Mouse (Mus musculus) liver, embryonic 11.5 days (tissue): ENCODE data around the gene Prr13. TPM values are rescaled to one million over a fixed set of nuclear protein-coding genes. Genes with fewer than 3 reads are reported as not detected.

ENCODE experiments used
- ATAC-seq: fragments of 200-750 bp; cut with Nextera tagmentation; replicated peaks from 2 replicates; pipeline ENCODE4 v1.8.0; 2017; ENCODE audit warnings: moderate number of reproducible peaks, mild to moderate bottlenecking, moderate TSS enrichment, moderate library complexity; ENCODE audit not compliant: low FRiP score
- DNase-seq: peaks from one replicate; pipeline ENCODE4 v3.0.0-alpha.2; 2017; ENCODE audit warnings: low spot score
- H3K27ac ChIP-seq: fragments of 300-500 bp; sonication (generic); 2 replicates; pipeline ENCODE4 v1.5.1; 2014; ENCODE audit warnings: mild to moderate bottlenecking, low read depth, low read length, control low read depth
- H3K27me3 ChIP-seq: fragments of 300-500 bp; sonication (generic); replicated peaks from 2 replicates; pipeline ENCODE4 v1.6.1; 2014; ENCODE audit warnings: low read length, mixed read lengths; ENCODE audit not compliant: control insufficient read depth, insufficient read depth
- H3K36me3 ChIP-seq: fragments of 300-500 bp; sonication (generic); 2 replicates; pipeline ENCODE4 v1.6.1; 2014; ENCODE audit warnings: mild to moderate bottlenecking, low read length, moderate library complexity, mixed read lengths; ENCODE audit not compliant: control insufficient read depth, insufficient read depth
- H3K4me1 ChIP-seq: fragments of 300-500 bp; sonication (generic); replicated peaks from 2 replicates; pipeline ENCODE4 v1.6.1; 2014; ENCODE audit warnings: low read length, mixed read lengths; ENCODE audit not compliant: control insufficient read depth, insufficient read depth
- H3K4me2 ChIP-seq: fragments of 300-500 bp; sonication (generic); 2 replicates; pipeline ENCODE4 v1.6.1; 2014; ENCODE audit warnings: mild to moderate bottlenecking, control low read depth, moderate library complexity
- H3K4me3 ChIP-seq: fragments of 300-500 bp; sonication (generic); 2 replicates; pipeline ENCODE4 v1.5.1; 2014; ENCODE audit warnings: low read depth, low read length, control low read depth
- H3K9ac ChIP-seq: fragments of 300-500 bp; sonication (generic); 2 replicates; pipeline ENCODE4 v1.6.1; 2014; ENCODE audit warnings: low read depth, low read length, control low read depth
- H3K9me3 ChIP-seq: fragments of 300-500 bp; sonication (generic); 2 replicates; pipeline ENCODE4 v1.6.1; 2016; ENCODE audit warnings: low read length, inconsistent platforms, mixed read lengths; ENCODE audit not compliant: control insufficient read depth
- WGBS: fragments of 180-500 bp; shearing (Covaris S2); extraction: QIAGEN DNeasy Blood & Tissue Kit; methylation state at CpG from one replicate; pipeline ENCODE4 v1.1.7; 2014; 5-methylcytosine and 5-hydroxymethylcytosine counted together
- polyA plus RNA-seq: library from polyadenylated mRNA; unstranded; fragments of >200 nt; fragmentation: Nextera tagmentation; extraction: Ambion mirVana; gene quantifications from 2 replicates; pipeline ENCODE4 v1.2.1, GENCODE M21; 2014

The Prr13 gene
- polyA plus RNA-seq, 1 experiment from 2014 or later, result 157 TPM

GRCm38 (mm10) chr15:102485853-102486252 lies 27.0 kb downstream of the Prr13 start:
- Histone ChIP-seq H3K27ac (no peak overlapping the region), H3K9me3 (no peaks in the 10 kb centered on the region), H3K9ac (no peak overlapping the region), H3K36me3 (peaks cover 60% of the 10 kb centered on the region), H3K4me2 (no peak overlapping the region), H3K4me1 (no peaks in the 10 kb centered on the region), H3K4me3 (no peak overlapping the region), H3K27me3 (no peaks in the 10 kb centered on the region)
- WGBS, result 94% methylated on average over 12 of the region's 12 CpGs
- no peak for DNase-seq
- 0 out of 2 replicates have a peak, but pooled peaks have one; percentile 31 for ATAC-seq

GRCm38 (mm10) chr15:102487664-102488063 lies 28.8 kb downstream of the Prr13 start:
- no peak for ATAC-seq
- Histone ChIP-seq H3K9ac (no peak overlapping the region), H3K36me3 (peaks cover 61% of the 10 kb centered on the region), H3K4me3 (no peak overlapping the region), H3K27ac (no peak overlapping the region), H3K27me3 (no peaks in the 10 kb centered on the region), H3K4me2 (no peak overlapping the region), H3K9me3 (no peaks in the 10 kb centered on the region), H3K4me1 (no peaks in the 10 kb centered on the region)
- no peak for DNase-seq
- 81% methylated on average over 1 of the region's 1 CpGs for WGBS

- no peak overlapping the region for H3K4me3 ChIP-seq
- no peaks in the 10 kb centered on the region for H3K9me3 ChIP-seq
- H3K27me3 ChIP-seq, result no peaks in the 10 kb centered on the region
- H3K9ac ChIP-seq, result no peak overlapping the region
- no peak overlapping the region for H3K27ac ChIP-seq
- ATAC-seq (no peak), DNase-seq (no peak)
- peaks cover 72% of the 10 kb centered on the region for H3K36me3 ChIP-seq
- 90% methylated on average over 3 of the region's 3 CpGs for WGBS
- H3K4me1 ChIP-seq, result no peaks in the 10 kb centered on the region
- H3K4me2 ChIP-seq, result no peak overlapping the region
Measured at GRCm38 (mm10) chr15:102498322-102498721, 39.5 kb downstream of the Prr13 start.

- H3K27me3 ChIP-seq, result no peaks in the 10 kb centered on the region
- ATAC-seq, result no peak
- no peaks in the 10 kb centered on the region for H3K9me3 ChIP-seq
- no peak overlapping the region for H3K4me2 ChIP-seq
- no peaks in the 10 kb centered on the region for H3K4me1 ChIP-seq
- no peak overlapping the region for H3K9ac ChIP-seq
- DNase-seq, result no peak
- H3K4me3 ChIP-seq, result no peak overlapping the region
- no peak overlapping the region for H3K27ac ChIP-seq
- peaks cover 69% of the 10 kb centered on the region for H3K36me3 ChIP-seq
- 77% methylated on average over 3 of the region's 3 CpGs for WGBS
Measured at GRCm38 (mm10) chr15:102499370-102499769, 40.5 kb downstream of the Prr13 start.

- no peak overlapping the region for H3K4me2 ChIP-seq
- H3K27me3 ChIP-seq, result no peaks in the 10 kb centered on the region
- peaks cover 69% of the 10 kb centered on the region for H3K36me3 ChIP-seq
- H3K4me3 ChIP-seq, result no peak overlapping the region
- no peaks in the 10 kb centered on the region for H3K4me1 ChIP-seq
- DNase-seq (no peak), ATAC-seq (no peak)
- WGBS, result 92% methylated on average over 6 of the region's 6 CpGs
- H3K27ac ChIP-seq, result no peak overlapping the region
- no peaks in the 10 kb centered on the region for H3K9me3 ChIP-seq
- no peak overlapping the region for H3K9ac ChIP-seq
Measured at GRCm38 (mm10) chr15:102499851-102500250, 41.0 kb downstream of the Prr13 start.

GRCm38 (mm10) chr15:102500479-102500878 lies 41.7 kb downstream of the Prr13 start:
- ATAC-seq, result no peak
- no peaks in the 10 kb centered on the region for H3K4me1 ChIP-seq

GRCm38 (mm10) chr15:102501084-102501814 lies 42.4 kb downstream of the Prr13 start:
- H3K9me3 ChIP-seq, result no peaks in the 10 kb centered on the region
- WGBS, result 87% methylated on average over 19 of the region's 19 CpGs
- no peaks in the 10 kb centered on the region for H3K4me1 ChIP-seq
- peaks cover 62% of the 10 kb centered on the region for H3K36me3 ChIP-seq
- no peak overlapping the region for H3K4me3 ChIP-seq
- no peak overlapping the region for H3K4me2 ChIP-seq
- H3K27ac ChIP-seq, result no peak overlapping the region
- H3K9ac ChIP-seq, result no peak overlapping the region
- DNase-seq (no peak), ATAC-seq (peak; percentile 15; the same call in 1 of the 2 replicates)
- H3K27me3 ChIP-seq, result no peaks in the 10 kb centered on the region

More at GRCm38 (mm10) chr15:102500479-102500878, 41.7 kb downstream of the Prr13 start:
- Histone ChIP-seq H3K4me2 (no peak overlapping the region), H3K27me3 (no peaks in the 10 kb centered on the region), H3K27ac (no peak overlapping the region), H3K9me3 (no peaks in the 10 kb centered on the region), H3K36me3 (peaks cover 64% of the 10 kb centered on the region), H3K4me3 (no peak overlapping the region), H3K9ac (no peak overlapping the region)
- WGBS, result 88% methylated on average over 5 of the region's 5 CpGs
- DNase-seq, result no peak

- no peak for DNase-seq
- H3K9ac ChIP-seq, result no peak overlapping the region
- no peaks in the 10 kb centered on the region for H3K4me1 ChIP-seq
- WGBS, result 77% methylated on average over 9 of the region's 9 CpGs
- H3K36me3 ChIP-seq, result peaks cover 55% of the 10 kb centered on the region
- no peak overlapping the region for H3K4me2 ChIP-seq
- H3K4me3 ChIP-seq, result no peak overlapping the region
- ATAC-seq, result no peak
- no peaks in the 10 kb centered on the region for H3K9me3 ChIP-seq
- no peak overlapping the region for H3K27ac ChIP-seq
- H3K27me3 ChIP-seq, result no peaks in the 10 kb centered on the region
Measured at GRCm38 (mm10) chr15:102502254-102502840, 43.5 kb downstream of the Prr13 start.

GRCm38 (mm10) chr15:102503447-102503846 lies 44.6 kb downstream of the Prr13 start, which contains the start of gene Gm10337:
Gene Gm10337, plus strand, starts transcription at chr15:102503722.
- DNase-seq, result no peak
- Histone ChIP-seq H3K4me3 (no peak within 1 kb of the TSS), H3K27ac (no peak within 1 kb of the TSS), H3K4me2 (no peak within 1 kb of the TSS), H3K4me1 (no peaks in the 10 kb centered on the region), H3K36me3 (peaks cover 46% of the 10 kb centered on the region), H3K27me3 (no peaks in the 10 kb centered on the region), H3K9ac (no peak within 1 kb of the TSS), H3K9me3 (no peaks in the 10 kb centered on the region)
- WGBS, result 86% methylated on average over 1 of the region's 1 CpGs
- ATAC-seq, result no peak
